In the genomic region with DNA sequence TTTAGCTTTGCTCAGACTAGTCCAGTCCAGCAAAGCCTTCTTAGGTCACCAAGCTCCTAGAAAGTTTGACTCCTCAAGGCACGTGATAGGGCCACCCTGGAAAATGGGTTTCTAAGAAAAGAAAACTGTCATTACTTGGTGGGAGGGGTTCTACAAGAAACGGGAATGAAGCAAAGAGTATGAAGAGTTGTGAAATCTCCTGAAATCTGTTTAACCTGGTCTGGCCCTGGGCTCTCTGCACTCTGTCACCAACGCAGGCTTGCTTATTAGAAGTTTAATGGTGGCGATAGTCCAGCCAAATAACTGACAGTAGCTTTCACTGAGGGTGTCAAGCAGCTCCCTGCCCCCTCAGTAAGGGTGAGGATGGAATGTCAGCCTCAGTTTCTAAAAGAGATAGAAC, we compare ENCODE assay signal across 25 mouse cellular contexts. TPM values are rescaled to one million over a fixed set of nuclear protein-coding genes. Genes with fewer than 3 reads are reported as not detected.
A peak's percentile ranks its signal among the peaks of the same experiment; 100 is the strongest.
DNase-seq lines count a peak whose midpoint lies in the region; ATAC-seq and TF ChIP-seq lines count a peak whose summit lies in the region.
"Had no signal": no experiment of that assay in that cellular context is flagged by ENCODE, and none has a peak within 500 bp of the region (broad histone marks: within the 10 kb centered on the region; RNA-seq: fewer than 3 reads in every experiment).

No protein-coding gene starts in this region.

- no peak for DNase-seq in heart, postnatal 4 days
- DNase-seq in liver, embryonic 11.5 days (ENCODE audit: low spot score), result no peak
- no peak for DNase-seq in heart, postnatal 0 days (ENCODE audit: low spot score)
- peak; percentile 71 for DNase-seq in yolk sac, embryonic 10.5 days (ENCODE audit: low spot score)
- no peak for DNase-seq in layer of hippocampus, adult 9-11 months
- DNase-seq: adrenal gland, postnatal 25 days; cerebellum, adult 9-10 months; gastrocnemius, postnatal 14 days; kidney, adult 9 months; kidney, postnatal 14 days; lung, adult 2 months; midbrain, embryonic 14.5 days; right cerebral cortex, postnatal 14 days had no signal

- peaks cover 60% of the 10 kb centered on the region for H3K4me1 ChIP-seq in heart, embryonic 12.5 days (replicated peaks)
- H3K4me1 ChIP-seq in liver, embryonic 16.5 days (ENCODE audit: control insufficient read depth, low read depth, low read length), result peaks cover 15% of the 10 kb centered on the region
- H3K4me1 ChIP-seq in liver, embryonic 11.5 days (replicated peaks; ENCODE audit: control insufficient read depth, insufficient read depth, low read length), result peaks cover 8% of the 10 kb centered on the region
- peaks cover 43% of the 10 kb centered on the region for H3K4me1 ChIP-seq in heart, postnatal 0 days (ENCODE audit: control insufficient read depth, insufficient read depth)
- H3K4me1 ChIP-seq: neural tube, embryonic 12.5 days had no signal

- no peak overlapping the region for H3K4me3 ChIP-seq in heart, embryonic 12.5 days
- no peak overlapping the region for H3K4me3 ChIP-seq in liver, embryonic 16.5 days (ENCODE audit: low read depth, low read length)
- H3K4me3 ChIP-seq in liver, embryonic 11.5 days (ENCODE audit: low read depth, low read length), result no peak overlapping the region
- no peak overlapping the region for H3K4me3 ChIP-seq in heart, postnatal 0 days (ENCODE audit: low read depth, low read length)
- H3K4me3 ChIP-seq: embryonic facial prominence, embryonic 15.5 days; forebrain, embryonic 15.5 days; hindbrain, embryonic 10.5 days; limb, embryonic 12.5 days; neural tube, embryonic 12.5 days had no signal

- TF ChIP-seq CTCF in heart, postnatal 0 days (IDR thresholded peaks at IDR 0.05; ENCODE audit: low read depth), result no peak

- ATAC-seq in heart, embryonic 12.5 days (ENCODE audit: insufficient number of reproducible peaks, low FRiP score), result no peak
- no peak for ATAC-seq in liver, embryonic 16.5 days (ENCODE audit: low read depth)
- no peak for ATAC-seq in liver, embryonic 11.5 days (replicated peaks; ENCODE audit: low FRiP score)
- no peak for ATAC-seq in heart, postnatal 0 days (ENCODE audit: insufficient read depth, low read depth)
- ATAC-seq: forebrain, embryonic 15.5 days; hindbrain, postnatal 0 days; intestine, embryonic 16.5 days had no signal

- H3K9ac ChIP-seq in heart, embryonic 12.5 days, result peak overlapping the region; percentile 40; the same call in 1 of the 2 replicates
- no peak overlapping the region for H3K9ac ChIP-seq in liver, embryonic 16.5 days (ENCODE audit: low read depth, low read length)
- no peak overlapping the region for H3K9ac ChIP-seq in liver, embryonic 11.5 days (ENCODE audit: low read depth, low read length)
- H3K9ac ChIP-seq in heart, postnatal 0 days (replicated peaks; ENCODE audit: low read depth, low read length), result no peak overlapping the region
- H3K9ac ChIP-seq: embryonic facial prominence, embryonic 15.5 days; forebrain, embryonic 15.5 days; limb, embryonic 12.5 days; neural tube, embryonic 12.5 days had no signal

- no peak for TF ChIP-seq EP300 in heart, postnatal 0 days (IDR thresholded peaks at IDR 0.05; ENCODE audit: low read depth)

- no peaks in the 10 kb centered on the region for H3K27me3 ChIP-seq in heart, embryonic 12.5 days (replicated peaks)
- no peaks in the 10 kb centered on the region for H3K27me3 ChIP-seq in liver, embryonic 16.5 days (ENCODE audit: control insufficient read depth, insufficient read depth, low read depth, low read length)
- no peaks in the 10 kb centered on the region for H3K27me3 ChIP-seq in liver, embryonic 11.5 days (replicated peaks; ENCODE audit: control insufficient read depth, insufficient read depth, low read length)
- no peaks in the 10 kb centered on the region for H3K27me3 ChIP-seq in heart, postnatal 0 days (ENCODE audit: control insufficient read depth, insufficient read depth, low read length)
- H3K27me3 ChIP-seq: embryonic facial prominence, embryonic 15.5 days; forebrain, embryonic 15.5 days; limb, embryonic 12.5 days; neural tube, embryonic 12.5 days had no signal

- H3K27ac ChIP-seq in heart, embryonic 12.5 days (ENCODE audit: poor library complexity, severe bottlenecking), result peak overlapping the region; percentile 69
- peak overlapping the region; percentile 29; the same call in 1 of the 2 replicates for H3K27ac ChIP-seq in liver, embryonic 16.5 days (ENCODE audit: low read length)
- no peak overlapping the region for H3K27ac ChIP-seq in liver, embryonic 11.5 days (ENCODE audit: low read depth, low read length)
- H3K27ac ChIP-seq in heart, postnatal 0 days (ENCODE audit: low read depth), result peak overlapping the region; percentile 74
- H3K27ac ChIP-seq: embryonic facial prominence, embryonic 15.5 days; forebrain, embryonic 15.5 days; hindbrain, embryonic 10.5 days; hindbrain, postnatal 0 days; limb, embryonic 12.5 days; neural tube, embryonic 12.5 days; stomach, postnatal 0 days had no signal

- no peaks in the 10 kb centered on the region for H3K9me3 ChIP-seq in heart, embryonic 12.5 days (replicated peaks)
- H3K9me3 ChIP-seq in liver, embryonic 16.5 days (replicated peaks; ENCODE audit: control insufficient read depth, low read length), result no peaks in the 10 kb centered on the region
- H3K9me3 ChIP-seq in liver, embryonic 11.5 days (ENCODE audit: control insufficient read depth, low read length), result no peaks in the 10 kb centered on the region
- no peaks in the 10 kb centered on the region for H3K9me3 ChIP-seq in heart, postnatal 0 days (replicated peaks; ENCODE audit: control insufficient read depth, low read length)
- H3K9me3 ChIP-seq: embryonic facial prominence, embryonic 15.5 days; forebrain, embryonic 15.5 days; hindbrain, embryonic 10.5 days; limb, embryonic 12.5 days; neural tube, embryonic 12.5 days had no signal

- no peaks in the 10 kb centered on the region for H3K36me3 ChIP-seq in heart, embryonic 12.5 days
- no peaks in the 10 kb centered on the region for H3K36me3 ChIP-seq in liver, embryonic 16.5 days (ENCODE audit: control insufficient read depth, insufficient read depth)
- H3K36me3 ChIP-seq in liver, embryonic 11.5 days (ENCODE audit: control insufficient read depth, insufficient read depth, low read length), result no peaks in the 10 kb centered on the region
- H3K36me3 ChIP-seq in heart, postnatal 0 days (replicated peaks; ENCODE audit: control insufficient read depth, insufficient read depth, low read length), result no peaks in the 10 kb centered on the region
- H3K36me3 ChIP-seq: embryonic facial prominence, embryonic 15.5 days; forebrain, embryonic 15.5 days; hindbrain, embryonic 10.5 days; limb, embryonic 12.5 days; neural tube, embryonic 12.5 days had no signal

- no peak overlapping the region for H3K4me2 ChIP-seq in heart, embryonic 12.5 days
- H3K4me2 ChIP-seq in liver, embryonic 16.5 days (ENCODE audit: low read depth, low read length), result no peak overlapping the region
- no peak overlapping the region for H3K4me2 ChIP-seq in liver, embryonic 11.5 days
- no peak overlapping the region for H3K4me2 ChIP-seq in heart, postnatal 0 days (ENCODE audit: low read depth, low read length)
- H3K4me2 ChIP-seq: embryonic facial prominence, embryonic 15.5 days; forebrain, embryonic 15.5 days; limb, embryonic 12.5 days; neural tube, embryonic 12.5 days had no signal

- WGBS in heart, embryonic 12.5 days, result 44% methylated on average over 4 of the region's 4 CpGs
- 27% methylated on average over 4 of the region's 4 CpGs for WGBS in liver, embryonic 16.5 days (ENCODE audit: insufficient replicate concordance)
- WGBS in liver, embryonic 11.5 days, result 71% methylated on average over 4 of the region's 4 CpGs
- WGBS in heart, postnatal 0 days, result 46% methylated on average over 4 of the region's 4 CpGs

RNA-seq across cellular contexts. Expression of gene 1700056E22Rik, which starts 19.0 kb away (rescaled TPM):
- polyA plus RNA-seq in heart, embryonic 12.5 days (2016; fragmentation: Nextera tagmentation; extraction: Ambion mirVana), result 3.2 and 3.8 TPM in 2 replicates
- 1 to 10 TPM; 1.8 to 2.6 TPM for total RNA-seq in heart, postnatal 4 days (2021)
- 0.48 and 0.50 TPM in 2 replicates for polyA plus RNA-seq in liver, embryonic 16.5 days (2015; fragmentation: Nextera tagmentation; extraction: Ambion mirVana)
- 0.70 and 0.95 TPM in 2 replicates for polyA plus RNA-seq in liver, embryonic 11.5 days (2014; fragmentation: Nextera tagmentation; extraction: Ambion mirVana)
- not detected in 2 replicates for total RNA-seq in heart, postnatal 0 days (2014; rRNA removed; ENCODE audit: low replicate concordance)
- polyA plus RNA-seq in heart, postnatal 0 days (2015; fragmentation: Nextera tagmentation; extraction: Ambion mirVana), result 2.2 and 3.0 TPM in 2 replicates
- total RNA-seq: layer of hippocampus, adult 18-20 months; megakaryocyte-erythroid progenitor cell, adult 5-6 weeks had no signal

RNA-seq across cellular contexts. Expression of gene Dusp10, which starts 40.0 kb away (rescaled TPM):
- 13.0 and 14.9 TPM in 2 replicates for polyA plus RNA-seq in heart, embryonic 12.5 days (2016; fragmentation: Nextera tagmentation; extraction: Ambion mirVana)
- 10 to 100 TPM; 11.3 to 13.8 TPM for total RNA-seq in heart, postnatal 4 days (2021)
- 2.5 and 2.9 TPM in 2 replicates for polyA plus RNA-seq in liver, embryonic 16.5 days (2015; fragmentation: Nextera tagmentation; extraction: Ambion mirVana)
- 5.4 and 6.1 TPM in 2 replicates for polyA plus RNA-seq in liver, embryonic 11.5 days (2014; fragmentation: Nextera tagmentation; extraction: Ambion mirVana)
- 13.4 and 31.1 TPM in 2 replicates for total RNA-seq in heart, postnatal 0 days (2014; rRNA removed; ENCODE audit: low replicate concordance)
- polyA plus RNA-seq in heart, postnatal 0 days (2015; fragmentation: Nextera tagmentation; extraction: Ambion mirVana), result 7.7 and 8.6 TPM in 2 replicates
